19 mouse cellular contexts compared by ENCODE assay signal in genomic region chr12:112507984-112508383, GRCm38 (mm10). TPM values are rescaled to one million over a fixed set of nuclear protein-coding genes. Genes with fewer than 3 reads are reported as not detected.
DNase-seq lines count a peak whose midpoint lies in the region; ATAC-seq and TF ChIP-seq lines count a peak whose summit lies in the region.
"Had no signal": no experiment of that assay in that cellular context is flagged by ENCODE, and none has a peak within 500 bp of the region (broad histone marks: within the 10 kb centered on the region; RNA-seq: fewer than 3 reads in every experiment).

No protein-coding gene starts in this region.

- no peaks in the 10 kb centered on the region for H3K79me2 ChIP-seq in CH12.LX (replicated peaks; ENCODE audit: control insufficient read depth, extremely low read depth, insufficient read depth, poor library complexity, severe bottlenecking)

- TF ChIP-seq POLR2A in CH12.LX (IDR thresholded peaks at IDR 0.05; ENCODE audit: low read depth, low read length), result no peak

- TF ChIP-seq EP300 in CH12.LX (IDR thresholded peaks at IDR 0.05; ENCODE audit: low read length), result peak; percentile 59

- no peaks in the 10 kb centered on the region for H3K36me3 ChIP-seq in CH12.LX (replicated peaks in 1 of 2; ENCODE audit: control insufficient read depth in 1 of 2, insufficient read depth in 1 of 2, low read length in 1 of 2)
- no peaks in the 10 kb centered on the region for H3K36me3 ChIP-seq in hindbrain, embryonic 15.5 days
- H3K36me3 ChIP-seq in midbrain, embryonic 16.5 days (ENCODE audit: control insufficient read depth, insufficient read depth, low read length), result no peaks in the 10 kb centered on the region
- H3K36me3 ChIP-seq: intestine, embryonic 15.5 days; liver, embryonic 13.5 days had no signal

- dilution Hi-C loops in CH12.LX (cut with MboI; ENCODE audit: extremely low pct_ligation_motif_present, extremely low pct_unique_long_range_greater_than_20kb, low sequenced_read_pairs), result no loop called here

- TF ChIP-seq CTCF in CH12.LX (conservative IDR thresholded peaks at IDR 0.05 in 1 of 2, IDR thresholded peaks at IDR 0.05 in 1 of 2; ENCODE audit: low read depth in 2 of 2, low read length in 2 of 2), result no peak

- peaks cover 8% of the 10 kb centered on the region for H3K9me3 ChIP-seq in CH12.LX (replicated peaks; ENCODE audit: low read length)
- H3K9me3 ChIP-seq in hindbrain, embryonic 15.5 days, result no peaks in the 10 kb centered on the region
- H3K9me3 ChIP-seq in midbrain, embryonic 16.5 days (replicated peaks; ENCODE audit: control insufficient read depth, low read length, poor library complexity, severe bottlenecking), result no peaks in the 10 kb centered on the region
- H3K9me3 ChIP-seq: intestine, embryonic 15.5 days; liver, embryonic 13.5 days had no signal

- no peak overlapping the region for H3K4me3 ChIP-seq in CH12.LX (replicated peaks in 1 of 3; ENCODE audit: low read depth in 2 of 3, low read length in 2 of 3, poor library complexity in 1 of 3)
- H3K4me3 ChIP-seq in hindbrain, embryonic 15.5 days, result no peak overlapping the region
- H3K4me3 ChIP-seq in midbrain, embryonic 16.5 days (ENCODE audit: low read depth, low read length), result no peak overlapping the region
- H3K4me3 ChIP-seq: heart, adult 2 months; intestine, embryonic 15.5 days; liver, embryonic 13.5 days; myocyte had no signal

- no peak overlapping the region for H3K9ac ChIP-seq in CH12.LX (ENCODE audit: insufficient read depth, low read depth)
- peak overlapping the region; percentile 11; the same call in 1 of the 2 replicates for H3K9ac ChIP-seq in hindbrain, embryonic 15.5 days
- peak overlapping the region; percentile 6; the same call in 1 of the 2 replicates for H3K9ac ChIP-seq in midbrain, embryonic 16.5 days (ENCODE audit: low read depth, low read length)
- H3K9ac ChIP-seq: intestine, embryonic 15.5 days; liver, embryonic 13.5 days had no signal

- no peak overlapping the region for H3K4me2 ChIP-seq in CH12.LX (ENCODE audit: insufficient read depth, low read depth, poor library complexity, severe bottlenecking)
- peak overlapping the region; percentile 34 for H3K4me2 ChIP-seq in hindbrain, embryonic 15.5 days
- peak overlapping the region; percentile 32 for H3K4me2 ChIP-seq in midbrain, embryonic 16.5 days (ENCODE audit: low read length)
- H3K4me2 ChIP-seq: intestine, embryonic 15.5 days; liver, embryonic 13.5 days had no signal

- H3K4me1 ChIP-seq in CH12.LX (ENCODE audit: control insufficient read depth in 1 of 2, insufficient read depth in 2 of 2), result peaks cover 0 to 8% of the 10 kb centered on the region in 2 experiments; a peak in 2 of 4 replicates
- peaks cover 57% of the 10 kb centered on the region for H3K4me1 ChIP-seq in hindbrain, embryonic 15.5 days (replicated peaks)
- peaks cover 55% of the 10 kb centered on the region for H3K4me1 ChIP-seq in midbrain, embryonic 16.5 days (ENCODE audit: control insufficient read depth, insufficient read depth, low read length)

- DNase-seq in adrenal gland, adult (ENCODE audit: inconsistent age in 2 of 2, low spot score in 1 of 2), result peak; percentile 24 to 41
- no peak for DNase-seq in adrenal gland, adult 8-10 months
- DNase-seq in CH12.LX (ENCODE audit: extremely low read depth), result no peak
- no peak for DNase-seq in thymus, postnatal 10 days (ENCODE audit: low spot score in 2 of 2)
- no peak for DNase-seq in kidney, postnatal 4 days
- no peak for DNase-seq in ovary, postnatal 10 days (ENCODE audit: low spot score)
- DNase-seq: adrenal gland, postnatal 14 days; cerebellum, adult 8-10 months; gastrocnemius, postnatal 10 days; heart, adult 2 months; heart, postnatal 10 days; kidney, postnatal 10 days; liver, embryonic 13.5 days had no signal

- H3K27ac ChIP-seq in CH12.LX (ENCODE audit: insufficient read depth, low read depth), result no peak overlapping the region
- peak overlapping the region; percentile 69 for H3K27ac ChIP-seq in hindbrain, embryonic 15.5 days (replicated peaks)
- peak overlapping the region; percentile 84 for H3K27ac ChIP-seq in midbrain, embryonic 16.5 days (ENCODE audit: low read length)
- H3K27ac ChIP-seq: heart, adult 2 months; intestine, embryonic 15.5 days; liver, embryonic 13.5 days had no signal

- no peak for ATAC-seq in hindbrain, embryonic 15.5 days (ENCODE audit: low FRiP score, low read depth)
- ATAC-seq in midbrain, embryonic 16.5 days, result no peak
- ATAC-seq: intestine, embryonic 15.5 days had no signal

- in situ Hi-C loops in CH12.LX (cut with MboI; ENCODE audit: low pct_ligation_motif_present, low pct_unique_long_range_greater_than_20kb, low sequenced_read_pairs), result loop anchor here (5.0 kb wide), 1 partner anchor 34 kb away; no protein-coding TSS in a partner anchor

- H3K27me3 ChIP-seq in CH12.LX (replicated peaks), result peaks cover 86% of the 10 kb centered on the region
- 0 out of 2 replicates have a peak, but pooled peaks cover under 1% of the 10 kb centered on the region for H3K27me3 ChIP-seq in hindbrain, embryonic 15.5 days
- H3K27me3 ChIP-seq in midbrain, embryonic 16.5 days (ENCODE audit: control insufficient read depth, insufficient read depth, low read depth, low read length), result peaks cover 3% of the 10 kb centered on the region; the same call in 1 of the 2 replicates

- 77% methylated on average over 3 of the region's 3 CpGs for WGBS in hindbrain, embryonic 15.5 days
- WGBS in midbrain, embryonic 16.5 days, result 77% methylated on average over 3 of the region's 3 CpGs

- no peak for TF ChIP-seq RAD21 in CH12.LX (IDR thresholded peaks at IDR 0.05; ENCODE audit: low read depth, low read length)

TF ChIP-seq in CH12.LX, 34 proteins besides CTCF, POLR2A, EP300 and RAD21:
- TF ChIP-seq TCF12 (IDR thresholded peaks at IDR 0.05; ENCODE audit: low read depth, low read length) (peak; percentile 47; the same call in 1 of the 2 replicates), BHLHE40 (IDR thresholded peaks at IDR 0.05; ENCODE audit: low read depth, low read length) (peak; percentile 46), IRF4 (IDR thresholded peaks at IDR 0.05; ENCODE audit: low read depth, low read length) (peak; percentile 53; the same call in 1 of the 2 replicates), ETS1 (conservative IDR thresholded peaks at IDR 0.05; ENCODE audit: low read depth, low read length) (peak; percentile 80), MEF2A (IDR thresholded peaks at IDR 0.05; ENCODE audit: borderline replicate concordance, low read depth, low read length) (peak; percentile 18; the same call in 1 of the 2 replicates), USF2 (conservative IDR thresholded peaks at IDR 0.05; ENCODE audit: low read depth, low read length) (no peak), E2F4 (IDR thresholded peaks at IDR 0.05; ENCODE audit: insufficient replicate concordance, low read depth, low read length) (no peak)
TF ChIP-seq in CH12.LX: peak in this region for 5.

RNA-seq across cellular contexts. Expression of gene Tmem179, which starts 8.6 kb away (rescaled TPM):
- 10 to 100 TPM in 2 of 4 experiments, 1 to 10 TPM in 2; 9.5 to 15.5 (median 10.5) TPM for total RNA-seq in adrenal gland, adult 8-10 months (2022)
- total RNA-seq in CH12.LX (2012; rRNA removed) (not detected in 2 replicates), CH12.LX (2014; rRNA removed) (not detected in 2 replicates)
- not detected in 2 replicates for polyA plus RNA-seq in CH12.LX (2012; ENCODE audit: insufficient read length, low read depth)
- 78.4 and 84.4 TPM in 2 replicates for polyA plus RNA-seq in hindbrain, embryonic 15.5 days (2015; fragmentation: Nextera tagmentation; extraction: Ambion mirVana)
- polyA plus RNA-seq in midbrain, embryonic 16.5 days (2015; fragmentation: Nextera tagmentation; extraction: Ambion mirVana), result 96.8 and 100 TPM in 2 replicates
- total RNA-seq: heart, adult 2 months; heart, postnatal 10 days; megakaryocyte progenitor cell, adult 5-6 weeks had no signal

RNA-seq across cellular contexts. Expression of gene A530016L24Rik, which starts 18.7 kb away (rescaled TPM):
- 10 to 100 TPM; 15.9 to 41.5 (median 18.6) TPM for total RNA-seq in adrenal gland, adult 8-10 months (2022)
- not detected in 2 replicates for total RNA-seq in CH12.LX (2012; rRNA removed)
- not detected in 2 replicates for total RNA-seq in CH12.LX (2014; rRNA removed)
- polyA plus RNA-seq in CH12.LX (2012; ENCODE audit: insufficient read length, low read depth), result not detected in 2 replicates
- polyA plus RNA-seq in hindbrain, embryonic 15.5 days (2015; fragmentation: Nextera tagmentation; extraction: Ambion mirVana), result 0.09 and 0.18 TPM in 2 replicates
- polyA plus RNA-seq in midbrain, embryonic 16.5 days (2015; fragmentation: Nextera tagmentation; extraction: Ambion mirVana), result 0.16 and 0.17 TPM in 2 replicates
- total RNA-seq: megakaryocyte progenitor cell, adult 5-6 weeks had no signal
- polyA plus RNA-seq: cortical plate, adult 2 months had no signal

Comparison
In these comparisons a context has a peak if more than half of its experiments do, and no peak if none do; other contexts are left out.
1. DNase-seq: peak in adrenal gland, adult (2 of 2); none in adrenal gland, adult 8-10 months (single experiment), CH12.LX (single experiment), thymus, postnatal 10 days (0 of 2), kidney, postnatal 4 days (0 of 2) and ovary, postnatal 10 days (single experiment).
2. RNA of gene Tmem179, which starts 8.6 kb away (polyA plus RNA-seq): 96.8 to 100 TPM in midbrain, embryonic 16.5 days and 78.4 to 84.4 TPM in hindbrain, embryonic 15.5 days; not detected in CH12.LX; every median in the first group is over 10 times any median in the second.